Mouse (Mus musculus) E14TG2a.4 (cell line): ENCODE results near the gene Foxl2.

Source experiments
- CTCF ChIP-seq: conservative IDR thresholded peaks from 2 replicates; pipeline ENCODE4 v1.5.1; 2014; ENCODE audit warnings: low read length
- NANOG ChIP-seq: IDR thresholded peaks from 2 replicates; pipeline ENCODE4 v1.6.1; 2014; ENCODE audit warnings: borderline replicate concordance, low read length, mixed read lengths

DNA sequence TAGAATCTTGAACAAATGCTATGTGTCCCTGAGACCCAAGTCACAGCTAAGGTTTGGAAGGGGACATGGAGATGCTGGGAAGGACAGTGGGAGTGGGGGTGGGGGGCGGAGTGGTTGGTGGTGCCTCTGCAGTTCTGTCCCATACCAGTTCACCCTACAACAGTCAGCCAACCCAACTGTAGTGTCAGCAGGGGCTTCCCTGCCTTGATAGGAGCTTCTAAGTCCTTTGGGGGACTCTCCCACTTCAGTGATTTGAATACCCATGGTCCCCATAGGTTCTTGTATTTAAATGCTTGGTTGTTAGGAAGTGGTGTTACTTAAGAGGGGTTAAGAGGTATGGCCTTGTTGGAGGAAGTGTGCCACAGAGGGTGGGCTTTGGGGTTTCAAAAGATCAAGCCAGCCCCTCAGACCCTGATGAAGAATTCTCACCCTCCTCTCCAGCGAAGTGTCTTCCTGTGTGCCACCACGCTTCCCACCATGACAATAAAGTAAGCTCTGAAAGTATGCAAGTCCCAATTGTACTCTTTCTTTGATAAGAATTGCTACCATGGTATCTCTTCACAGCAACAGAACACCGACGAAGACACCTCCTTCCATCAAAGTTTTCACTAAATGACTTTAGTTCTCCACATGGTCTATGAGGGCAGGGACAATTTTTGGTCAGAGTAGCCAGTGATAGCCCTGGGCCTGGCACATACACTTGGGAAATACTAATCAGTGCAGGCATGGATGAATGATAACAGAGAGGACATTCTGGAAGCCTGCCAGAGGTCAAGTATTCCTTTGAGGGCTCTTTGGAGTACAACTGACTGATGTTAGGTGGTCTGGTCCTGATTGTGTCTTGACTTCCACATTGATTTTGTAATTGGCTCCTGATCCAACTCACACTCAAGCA is 34.2 kb upstream of the Foxl2 start:
- TF ChIP-seq CTCF (no peak), NANOG (no peak)
